Mouse (Mus musculus): ENCODE measurements around the gene Gpr179. TPM values are rescaled to one million over a fixed set of nuclear protein-coding genes. Genes with fewer than 3 reads are reported as not detected.

Gpr179 gene
- total and polyA plus RNA-seq, 2 experiments = not detected

DNA sequence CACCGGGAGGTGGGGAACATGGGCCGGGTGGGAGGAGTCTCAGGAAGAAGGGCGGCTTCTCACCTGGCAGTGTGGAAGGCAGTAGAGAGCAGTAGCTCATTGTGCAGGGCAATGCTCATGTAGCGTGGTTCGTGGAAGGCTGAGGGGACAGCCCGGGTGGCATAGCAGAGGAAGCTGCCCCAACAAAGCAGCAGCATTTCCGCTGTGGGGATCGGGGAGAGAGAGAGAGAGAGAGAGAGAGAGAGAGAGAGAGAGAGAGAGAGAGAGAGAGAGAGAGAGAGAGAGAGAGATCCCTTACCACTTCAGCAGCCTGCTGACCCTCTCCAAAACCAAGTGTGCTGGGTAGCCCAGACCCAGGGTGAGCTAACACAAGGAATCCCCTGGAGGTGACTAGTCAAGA is 8.7 kb downstream of the Gpr179 start:
- no peak overlapping the region for H3K9ac ChIP-seq (ENCODE audit: low read depth, low read length)
- H3K27me3 ChIP-seq (ENCODE audit: control insufficient read depth, insufficient read depth, low read length) = no peaks in the 10 kb centered on the region
- H3K4me1 ChIP-seq (ENCODE audit: control insufficient read depth, insufficient read depth, low read length) = no peaks in the 10 kb centered on the region
- no peaks in the 10 kb centered on the region for H3K36me3 ChIP-seq (ENCODE audit: control insufficient read depth, insufficient read depth, low read length)
- WGBS = 69% methylated on average over 8 of the region's 8 CpGs
- no peaks in the 10 kb centered on the region for H3K79me2 ChIP-seq (ENCODE audit: control insufficient read depth, insufficient read depth, low read length)
- H3K4me3 ChIP-seq (ENCODE audit: insufficient read depth, low read depth, low read length) = no peak overlapping the region
- H3K27ac ChIP-seq (replicated peaks; ENCODE audit: insufficient read depth, low read depth, low read length) = no peak overlapping the region
- no peak for TF ChIP-seq CTCF (IDR thresholded peaks at IDR 0.05; ENCODE audit: low read depth, low read length)
- TF ChIP-seq POLR2A (IDR thresholded peaks at IDR 0.05; ENCODE audit: extremely low read depth, insufficient read depth, low read length) = no peak
- no peak for DNase-seq (ENCODE audit: extremely low read depth, low read depth, low spot score)

DNA sequence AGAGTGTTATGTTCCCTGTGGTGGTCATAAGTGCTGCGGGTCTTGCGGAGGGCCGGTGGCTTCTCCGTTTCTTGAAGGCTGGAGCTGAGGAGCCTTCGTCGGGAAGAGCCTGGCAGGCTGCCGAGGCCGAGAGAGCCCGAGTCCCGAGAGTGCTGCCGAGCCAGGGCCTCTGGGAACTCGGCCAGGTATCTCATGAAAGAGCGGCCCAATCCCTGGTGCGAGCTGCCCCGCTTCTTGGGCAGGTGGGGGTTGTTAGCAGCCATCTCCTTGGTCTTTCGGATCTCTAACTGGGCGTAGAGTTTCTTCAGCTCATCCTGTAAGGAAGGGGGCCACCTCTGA is 12.9 kb downstream of the Gpr179 start:
- Histone ChIP-seq H3K79me2 (ENCODE audit: control insufficient read depth, insufficient read depth, low read length) (no peaks in the 10 kb centered on the region), H3K27me3 (ENCODE audit: control insufficient read depth, insufficient read depth, low read length) (no peaks in the 10 kb centered on the region), H3K4me3 (ENCODE audit: insufficient read depth, low read depth, low read length) (no peak overlapping the region), H3K36me3 (ENCODE audit: control insufficient read depth, insufficient read depth, low read length) (no peaks in the 10 kb centered on the region), H3K27ac (replicated peaks; ENCODE audit: insufficient read depth, low read depth, low read length) (no peak overlapping the region), H3K4me1 (ENCODE audit: control insufficient read depth, insufficient read depth, low read length) (no peaks in the 10 kb centered on the region), H3K9ac (ENCODE audit: low read depth, low read length) (no peak overlapping the region)
- no peak for TF ChIP-seq CTCF (IDR thresholded peaks at IDR 0.05; ENCODE audit: low read depth, low read length)
- no peak for TF ChIP-seq POLR2A (IDR thresholded peaks at IDR 0.05; ENCODE audit: extremely low read depth, insufficient read depth, low read length)
- WGBS = 41% methylated on average over 17 of the region's 17 CpGs
- DNase-seq (ENCODE audit: extremely low read depth, low read depth, low spot score) = no peak

DNA sequence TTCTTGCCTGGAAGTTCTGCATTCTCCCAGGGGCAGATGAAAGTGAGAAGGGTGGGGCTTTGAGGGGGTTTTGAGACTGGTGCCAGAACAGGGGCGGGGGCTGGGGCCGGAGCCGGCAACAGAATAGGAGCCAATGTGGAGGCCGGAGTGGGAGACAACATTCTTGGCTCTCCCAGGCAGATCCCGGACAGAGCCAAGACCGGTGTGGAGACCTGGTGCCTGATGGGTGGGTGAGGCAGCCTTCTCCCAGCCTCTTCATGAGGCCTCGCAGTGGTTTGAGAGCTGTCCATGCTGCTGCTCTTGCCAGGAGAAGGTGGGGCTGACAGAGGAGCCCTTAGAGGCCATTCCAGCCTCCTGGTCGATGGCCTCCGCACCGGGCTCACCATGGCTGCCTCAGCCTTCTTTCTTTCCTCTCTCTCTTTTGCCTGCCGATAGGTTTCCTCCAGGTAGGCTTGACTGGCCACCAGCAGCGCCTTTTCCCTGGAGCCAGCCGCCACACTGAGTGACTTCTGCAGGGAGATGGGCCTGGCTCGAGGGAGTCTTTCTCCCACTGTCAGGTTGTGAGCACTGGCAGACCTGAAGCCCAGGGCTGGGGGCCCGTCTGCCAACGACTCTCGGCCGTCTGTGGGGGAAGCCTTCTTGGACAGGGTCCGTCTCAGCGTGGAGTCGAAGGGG is 13.4 kb downstream of the Gpr179 start:
- no peaks in the 10 kb centered on the region for H3K27me3 ChIP-seq (ENCODE audit: control insufficient read depth, insufficient read depth, low read length)
- H3K36me3 ChIP-seq (ENCODE audit: control insufficient read depth, insufficient read depth, low read length) = no peaks in the 10 kb centered on the region
- no peak overlapping the region for H3K4me3 ChIP-seq (ENCODE audit: insufficient read depth, low read depth, low read length)
- no peak for DNase-seq (ENCODE audit: extremely low read depth, low read depth, low spot score)
- no peaks in the 10 kb centered on the region for H3K79me2 ChIP-seq (ENCODE audit: control insufficient read depth, insufficient read depth, low read length)
- no peak overlapping the region for H3K9ac ChIP-seq (ENCODE audit: low read depth, low read length)
- no peak overlapping the region for H3K27ac ChIP-seq (replicated peaks; ENCODE audit: insufficient read depth, low read depth, low read length)
- H3K4me1 ChIP-seq (ENCODE audit: control insufficient read depth, insufficient read depth, low read length) = no peaks in the 10 kb centered on the region
- 59% methylated on average over 21 of the region's 21 CpGs for WGBS
- TF ChIP-seq CTCF (IDR thresholded peaks at IDR 0.05; ENCODE audit: low read depth, low read length) = no peak
- TF ChIP-seq POLR2A (IDR thresholded peaks at IDR 0.05; ENCODE audit: extremely low read depth, insufficient read depth, low read length) = no peak

DNA sequence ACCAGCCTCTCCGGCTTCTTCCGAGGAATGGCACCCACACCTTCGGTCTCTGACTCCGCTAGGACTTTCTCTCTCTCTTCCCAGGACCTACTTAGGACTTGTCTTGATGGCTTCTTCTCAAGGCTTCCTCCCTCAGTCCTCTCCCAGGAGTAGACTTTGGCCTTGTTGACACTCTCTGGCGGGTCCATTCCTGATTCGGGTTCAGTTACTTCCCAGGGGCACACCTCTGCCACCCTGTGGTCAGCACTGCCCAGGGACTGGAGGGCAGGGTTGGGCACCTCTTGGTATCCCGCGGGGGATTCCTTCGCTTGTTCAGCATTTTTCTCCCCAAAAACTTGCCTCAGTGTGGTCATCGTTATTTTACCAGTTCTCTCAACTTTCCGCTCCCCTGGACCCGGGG is 14.5 kb downstream of the Gpr179 start:
- TF ChIP-seq CTCF (IDR thresholded peaks at IDR 0.05; ENCODE audit: low read depth, low read length) (peak; percentile 49), POLR2A (IDR thresholded peaks at IDR 0.05; ENCODE audit: extremely low read depth, insufficient read depth, low read length) (no peak)
- H3K4me1 ChIP-seq (ENCODE audit: control insufficient read depth, insufficient read depth, low read length) = no peaks in the 10 kb centered on the region
- H3K27me3 ChIP-seq (ENCODE audit: control insufficient read depth, insufficient read depth, low read length) = no peaks in the 10 kb centered on the region
- no peaks in the 10 kb centered on the region for H3K36me3 ChIP-seq (ENCODE audit: control insufficient read depth, insufficient read depth, low read length)
- WGBS = 65% methylated on average over 12 of the region's 12 CpGs
- H3K27ac ChIP-seq (replicated peaks; ENCODE audit: insufficient read depth, low read depth, low read length) = no peak overlapping the region
- H3K9ac ChIP-seq (ENCODE audit: low read depth, low read length) = no peak overlapping the region
- H3K4me3 ChIP-seq (ENCODE audit: insufficient read depth, low read depth, low read length) = no peak overlapping the region
- peak; percentile 50 for DNase-seq (ENCODE audit: extremely low read depth, low read depth, low spot score)
- H3K79me2 ChIP-seq (ENCODE audit: control insufficient read depth, insufficient read depth, low read length) = no peaks in the 10 kb centered on the region

DNA sequence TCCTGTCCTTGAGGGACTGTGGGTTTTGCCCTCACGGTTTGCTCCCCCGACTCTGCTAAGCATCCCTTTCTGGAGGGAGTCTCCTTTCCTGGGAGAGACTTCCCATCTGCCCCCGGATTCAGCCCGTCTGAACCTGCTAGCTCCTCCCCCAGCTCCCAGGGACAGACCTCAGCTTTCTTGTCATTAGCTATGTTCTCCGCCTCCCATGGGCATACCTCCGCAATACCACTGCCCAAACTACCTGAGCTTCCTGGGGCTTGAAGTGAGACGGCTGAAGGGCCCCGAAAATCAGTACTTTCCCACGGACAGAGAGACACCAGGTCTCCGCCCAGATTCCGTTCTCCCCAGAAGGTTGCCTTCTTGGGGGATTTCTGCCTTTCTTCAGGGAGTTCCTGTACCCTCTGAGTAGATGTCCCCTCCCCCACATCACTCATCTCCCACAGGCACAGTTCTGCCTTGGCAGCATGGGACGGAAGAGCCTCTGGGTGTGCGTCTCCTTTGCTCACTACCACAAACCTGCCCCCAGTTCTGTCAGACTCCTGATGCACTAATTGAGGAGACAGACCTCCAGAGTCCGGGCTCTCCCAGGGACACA is 15.0 kb downstream of the Gpr179 start:
- Histone ChIP-seq H3K27me3 (ENCODE audit: control insufficient read depth, insufficient read depth, low read length) (no peaks in the 10 kb centered on the region), H3K4me3 (ENCODE audit: insufficient read depth, low read depth, low read length) (no peak overlapping the region)

DNA sequence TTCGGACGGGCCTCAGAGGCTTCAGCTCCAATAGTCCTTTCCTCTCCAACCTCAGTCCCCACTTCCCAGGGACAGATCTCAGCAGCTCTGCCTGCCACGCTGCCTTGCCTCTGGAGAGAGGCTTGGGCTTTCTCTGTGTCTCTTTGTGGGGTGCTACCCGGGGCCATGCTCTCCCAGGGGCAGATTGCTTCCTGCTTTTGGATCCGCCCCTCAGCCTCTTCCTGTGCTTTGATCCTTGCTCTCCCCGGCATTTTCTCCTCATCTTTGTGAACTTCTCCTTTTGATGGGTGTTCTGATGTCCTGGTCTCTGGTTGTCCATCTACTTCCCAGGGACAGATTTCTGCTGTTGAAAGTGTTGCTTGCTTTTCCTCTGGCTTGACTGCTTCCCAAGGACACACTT is 15.6 kb downstream of the Gpr179 start:
- Histone ChIP-seq H3K4me3 (ENCODE audit: insufficient read depth, low read depth, low read length) (no peak overlapping the region), H3K79me2 (ENCODE audit: control insufficient read depth, insufficient read depth, low read length) (no peaks in the 10 kb centered on the region), H3K27me3 (ENCODE audit: control insufficient read depth, insufficient read depth, low read length) (no peaks in the 10 kb centered on the region), H3K36me3 (ENCODE audit: control insufficient read depth, insufficient read depth, low read length) (no peaks in the 10 kb centered on the region), H3K27ac (replicated peaks; ENCODE audit: insufficient read depth, low read depth, low read length) (no peak overlapping the region), H3K9ac (ENCODE audit: low read depth, low read length) (no peak overlapping the region), H3K4me1 (ENCODE audit: control insufficient read depth, insufficient read depth, low read length) (peaks cover 5% of the 10 kb centered on the region)
- WGBS = 67% methylated on average over 6 of the region's 6 CpGs
- TF ChIP-seq POLR2A (IDR thresholded peaks at IDR 0.05; ENCODE audit: extremely low read depth, insufficient read depth, low read length) = no peak
- TF ChIP-seq CTCF (IDR thresholded peaks at IDR 0.05; ENCODE audit: low read depth, low read length) = no peak
- DNase-seq (ENCODE audit: extremely low read depth, low read depth, low spot score) = no peak

More for the DNA sequence above, 15.0 kb downstream of the Gpr179 start:
- no peak for TF ChIP-seq POLR2A (IDR thresholded peaks at IDR 0.05; ENCODE audit: extremely low read depth, insufficient read depth, low read length)
- no peak for TF ChIP-seq CTCF (IDR thresholded peaks at IDR 0.05; ENCODE audit: low read depth, low read length)
- Histone ChIP-seq H3K27ac (replicated peaks; ENCODE audit: insufficient read depth, low read depth, low read length) (no peak overlapping the region), H3K9ac (ENCODE audit: low read depth, low read length) (no peak overlapping the region), H3K4me1 (ENCODE audit: control insufficient read depth, insufficient read depth, low read length) (no peaks in the 10 kb centered on the region; the same call in 1 of the 2 replicates), H3K36me3 (ENCODE audit: control insufficient read depth, insufficient read depth, low read length) (no peaks in the 10 kb centered on the region), H3K79me2 (ENCODE audit: control insufficient read depth, insufficient read depth, low read length) (no peaks in the 10 kb centered on the region)
- no peak for DNase-seq (ENCODE audit: extremely low read depth, low read depth, low spot score)
- 68% methylated on average over 14 of the region's 14 CpGs for WGBS
